Mouse (Mus musculus) embryonic facial prominence, embryonic 15.5 days (tissue): ENCODE measurements around the gene AA986860. TPM values are rescaled to one million over a fixed set of nuclear protein-coding genes. Genes with fewer than 3 reads are reported as not detected.

Experiments used
- ATAC-seq: fragments of 200-750 bp; cut with Nextera tagmentation; 2 replicates; pipeline ENCODE4 v1.8.0; 2017; ENCODE audit warnings: low read depth, moderate TSS enrichment; ENCODE audit not compliant: insufficient number of reproducible peaks, low FRiP score, low TSS enrichment
- H3K27ac ChIP-seq: fragments of 300-500 bp; sonication (generic); replicated peaks from 2 replicates; pipeline ENCODE4 v1.5.1; 2015; ENCODE audit warnings: mild to moderate bottlenecking, inconsistent platforms
- H3K27me3 ChIP-seq: fragments of 300-500 bp; sonication (generic); 2 replicates; pipeline ENCODE4 v1.6.1; 2015; ENCODE audit warnings: inconsistent platforms
- H3K36me3 ChIP-seq: fragments of 300-500 bp; sonication (generic); 2 replicates; pipeline ENCODE4 v1.6.1; 2015; ENCODE audit warnings: mild to moderate bottlenecking, inconsistent platforms
- H3K4me1 ChIP-seq: fragments of 300-500 bp; sonication (generic); 2 replicates; pipeline ENCODE4 v1.6.1; 2015; ENCODE audit warnings: inconsistent platforms
- H3K4me2 ChIP-seq: fragments of 300-500 bp; sonication (generic); replicated peaks from 2 replicates; pipeline ENCODE4 v1.6.1; 2015; ENCODE audit warnings: mild to moderate bottlenecking, inconsistent platforms
- H3K4me3 ChIP-seq: fragments of 300-500 bp; sonication (generic); replicated peaks from 2 replicates; pipeline ENCODE4 v1.5.1; 2015; ENCODE audit warnings: mild to moderate bottlenecking, inconsistent platforms
- H3K9ac ChIP-seq: fragments of 300-500 bp; sonication (generic); 2 replicates; pipeline ENCODE4 v1.6.1; 2015; ENCODE audit warnings: inconsistent platforms
- H3K9me3 ChIP-seq: fragments of 300-500 bp; sonication (generic); replicated peaks from 2 replicates; pipeline ENCODE4 v1.6.1; 2016; ENCODE audit warnings: inconsistent platforms
- WGBS: fragments of 180-500 bp; shearing (Covaris S2); methylation state at CpG from one replicate; pipeline ENCODE4 v1.1.7; 2015; 5-methylcytosine and 5-hydroxymethylcytosine counted together
- polyA plus RNA-seq: library from polyadenylated mRNA; unstranded; fragments of >200 nt; fragmentation: Nextera tagmentation; extraction: Ambion mirVana; gene quantifications from 2 replicates; pipeline ENCODE4 v1.2.1, GENCODE M21; 2015

AA986860 gene
- polyA plus RNA-seq, 1 experiment from 2014 or later: 14.3 TPM

DNA sequence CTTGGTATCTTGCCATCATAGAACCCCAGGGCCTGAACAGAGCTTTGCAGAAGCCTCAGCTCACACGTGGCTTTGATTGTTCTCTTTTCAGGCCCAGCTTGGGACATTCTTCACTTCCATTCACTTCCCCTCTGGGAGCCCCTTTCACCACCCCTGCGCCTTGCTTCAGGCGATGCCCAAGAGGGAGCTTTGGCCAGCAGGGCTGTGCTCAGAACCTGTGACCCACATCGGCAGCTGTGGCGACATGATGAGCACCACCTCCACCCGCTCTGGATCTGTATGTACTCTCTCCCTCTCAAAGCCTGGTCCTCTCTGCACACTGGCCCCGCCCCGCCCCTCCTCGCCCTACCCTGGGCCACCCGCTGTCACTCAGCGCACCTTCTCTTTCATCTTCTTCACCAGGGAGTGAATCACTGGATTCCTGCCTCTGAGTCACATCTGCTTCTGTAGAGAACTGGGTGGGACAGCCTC is 5.7 kb downstream of the AA986860 start:
- H3K9ac ChIP-seq: no peak overlapping the region
- H3K4me2 ChIP-seq: no peak overlapping the region
- no peak overlapping the region for H3K27ac ChIP-seq
- 25% methylated on average over 11 of the region's 11 CpGs for WGBS
- ATAC-seq: no peak; the same call in 1 of the 2 replicates
- no peaks in the 10 kb centered on the region for H3K9me3 ChIP-seq
- no peaks in the 10 kb centered on the region for H3K36me3 ChIP-seq
- H3K27me3 ChIP-seq: no peaks in the 10 kb centered on the region
- peaks cover 4% of the 10 kb centered on the region; the same call in 1 of the 2 replicates for H3K4me1 ChIP-seq
- no peak overlapping the region for H3K4me3 ChIP-seq

DNA sequence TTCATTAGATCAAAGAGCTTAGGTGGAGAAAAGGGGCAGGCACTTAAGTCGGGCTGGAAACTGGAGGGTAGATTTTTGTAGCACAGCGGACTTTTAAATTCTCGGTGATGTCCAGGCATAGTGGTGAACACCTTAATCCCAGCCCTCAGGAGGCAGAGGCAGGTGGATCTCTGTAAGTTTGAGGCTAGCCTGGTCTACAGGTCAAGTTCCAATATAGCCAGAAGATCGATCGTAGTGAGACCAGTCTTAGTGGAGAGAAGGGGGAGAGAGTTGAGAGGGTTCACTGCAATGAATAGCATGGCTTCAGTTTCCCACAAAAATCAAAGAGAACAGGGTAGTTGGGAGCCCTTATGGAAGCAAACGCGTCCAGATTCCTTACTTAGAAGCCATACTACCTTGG is 6.1 kb downstream of the AA986860 start:
- no peaks in the 10 kb centered on the region for H3K9me3 ChIP-seq
- H3K27ac ChIP-seq: no peak overlapping the region
- H3K27me3 ChIP-seq: no peaks in the 10 kb centered on the region
- no peak overlapping the region for H3K9ac ChIP-seq
- ATAC-seq: no peak
- WGBS: 85% methylated on average over 7 of the region's 7 CpGs
- no peak overlapping the region for H3K4me2 ChIP-seq
- peaks cover 4% of the 10 kb centered on the region; the same call in 1 of the 2 replicates for H3K4me1 ChIP-seq
- no peak overlapping the region for H3K4me3 ChIP-seq
- no peaks in the 10 kb centered on the region for H3K36me3 ChIP-seq

DNA sequence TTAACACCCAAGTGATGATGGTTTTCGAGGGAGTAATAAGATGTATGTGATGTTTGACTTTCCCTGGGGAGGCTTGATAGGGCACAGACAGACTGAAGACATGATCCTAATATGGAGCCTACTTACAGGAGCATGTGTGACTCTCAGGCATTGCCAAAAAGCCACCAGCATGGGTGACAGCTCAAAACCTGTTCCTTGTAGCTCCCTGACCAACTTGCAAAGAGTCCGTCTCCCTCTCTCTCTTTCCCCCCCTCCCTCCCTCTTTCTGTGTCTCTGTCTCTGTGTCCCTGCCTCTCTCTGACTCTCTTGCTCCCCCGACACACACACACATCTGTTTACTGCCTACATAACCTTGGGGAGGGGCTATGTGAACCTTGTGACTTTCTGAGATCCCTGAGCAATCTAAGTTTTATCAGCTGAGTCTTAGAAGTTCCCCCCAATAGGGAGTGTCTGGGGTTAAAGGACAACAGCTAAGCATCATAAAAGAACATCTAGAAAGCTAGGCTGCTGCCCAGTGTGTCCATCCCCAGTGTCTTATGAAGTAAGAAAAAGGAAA is 6.9 kb downstream of the AA986860 start:
- Histone ChIP-seq H3K4me1 (peaks cover 4% of the 10 kb centered on the region; the same call in 1 of the 2 replicates), H3K9ac (no peak overlapping the region), H3K4me3 (no peak overlapping the region), H3K27ac (no peak overlapping the region), H3K36me3 (no peaks in the 10 kb centered on the region), H3K27me3 (no peaks in the 10 kb centered on the region), H3K4me2 (no peak overlapping the region), H3K9me3 (no peaks in the 10 kb centered on the region)
- 76% methylated on average over 3 of the region's 3 CpGs for WGBS
- ATAC-seq: no peak

DNA sequence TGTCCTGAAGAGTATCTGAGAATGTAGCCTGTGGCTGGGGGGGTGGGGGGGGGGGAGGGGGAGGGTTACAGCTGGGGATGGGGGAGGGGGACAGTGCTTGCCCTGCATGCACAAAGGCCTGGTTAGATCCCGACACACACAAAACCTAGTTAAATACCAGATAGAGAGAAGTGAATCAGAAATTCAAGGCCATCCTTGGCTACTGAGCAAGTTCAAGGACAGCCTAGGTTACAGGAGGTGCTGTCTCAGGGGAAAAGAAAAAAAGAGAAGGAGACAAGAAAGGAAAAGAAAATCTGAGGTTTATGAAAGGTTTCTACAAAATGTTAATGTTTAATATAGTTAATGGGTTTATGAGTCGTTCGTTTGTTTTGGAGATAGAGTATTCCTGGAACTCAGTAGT is 7.9 kb downstream of the AA986860 start:
- no peaks in the 10 kb centered on the region for H3K36me3 ChIP-seq
- no peaks in the 10 kb centered on the region for H3K27me3 ChIP-seq
- H3K4me2 ChIP-seq: no peak overlapping the region
- H3K4me1 ChIP-seq: peaks cover 4% of the 10 kb centered on the region; the same call in 1 of the 2 replicates
- H3K4me3 ChIP-seq: no peak overlapping the region
- no peak for ATAC-seq
- whole genome bisulfite sequencing: 77% methylated on average over 3 of the region's 3 CpGs
- no peaks in the 10 kb centered on the region for H3K9me3 ChIP-seq
- no peak overlapping the region for H3K27ac ChIP-seq
- H3K9ac ChIP-seq: no peak overlapping the region

DNA sequence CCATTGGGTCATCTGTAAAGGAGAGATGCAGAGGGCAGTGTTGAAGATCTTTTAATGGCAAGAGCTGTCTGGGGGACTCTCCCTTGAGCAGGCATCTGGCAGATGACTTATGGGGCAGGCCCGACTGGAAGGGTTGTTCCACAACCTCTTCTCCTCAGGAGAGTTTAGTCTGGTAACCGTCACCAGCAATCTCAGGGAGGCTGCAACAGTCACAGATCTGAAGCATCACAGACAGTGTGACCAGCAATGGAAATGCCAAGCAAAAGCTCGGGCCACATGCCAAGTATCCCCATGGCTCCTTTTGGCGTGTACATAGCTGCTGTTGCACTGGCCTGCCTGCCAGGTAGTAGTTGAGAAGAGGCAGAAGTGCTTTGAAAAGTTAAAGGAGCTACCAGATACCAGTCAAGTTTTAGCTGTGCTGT is 8.5 kb downstream of the AA986860 start:
- no peak for ATAC-seq
- WGBS: 72% methylated on average over 4 of the region's 4 CpGs
- Histone ChIP-seq H3K9me3 (no peaks in the 10 kb centered on the region), H3K36me3 (no peaks in the 10 kb centered on the region), H3K4me2 (no peak overlapping the region), H3K27ac (no peak overlapping the region; the same call in 1 of the 2 replicates), H3K4me1 (peaks cover 4% of the 10 kb centered on the region; the same call in 1 of the 2 replicates), H3K4me3 (no peak overlapping the region), H3K9ac (no peak overlapping the region), H3K27me3 (no peaks in the 10 kb centered on the region)

DNA sequence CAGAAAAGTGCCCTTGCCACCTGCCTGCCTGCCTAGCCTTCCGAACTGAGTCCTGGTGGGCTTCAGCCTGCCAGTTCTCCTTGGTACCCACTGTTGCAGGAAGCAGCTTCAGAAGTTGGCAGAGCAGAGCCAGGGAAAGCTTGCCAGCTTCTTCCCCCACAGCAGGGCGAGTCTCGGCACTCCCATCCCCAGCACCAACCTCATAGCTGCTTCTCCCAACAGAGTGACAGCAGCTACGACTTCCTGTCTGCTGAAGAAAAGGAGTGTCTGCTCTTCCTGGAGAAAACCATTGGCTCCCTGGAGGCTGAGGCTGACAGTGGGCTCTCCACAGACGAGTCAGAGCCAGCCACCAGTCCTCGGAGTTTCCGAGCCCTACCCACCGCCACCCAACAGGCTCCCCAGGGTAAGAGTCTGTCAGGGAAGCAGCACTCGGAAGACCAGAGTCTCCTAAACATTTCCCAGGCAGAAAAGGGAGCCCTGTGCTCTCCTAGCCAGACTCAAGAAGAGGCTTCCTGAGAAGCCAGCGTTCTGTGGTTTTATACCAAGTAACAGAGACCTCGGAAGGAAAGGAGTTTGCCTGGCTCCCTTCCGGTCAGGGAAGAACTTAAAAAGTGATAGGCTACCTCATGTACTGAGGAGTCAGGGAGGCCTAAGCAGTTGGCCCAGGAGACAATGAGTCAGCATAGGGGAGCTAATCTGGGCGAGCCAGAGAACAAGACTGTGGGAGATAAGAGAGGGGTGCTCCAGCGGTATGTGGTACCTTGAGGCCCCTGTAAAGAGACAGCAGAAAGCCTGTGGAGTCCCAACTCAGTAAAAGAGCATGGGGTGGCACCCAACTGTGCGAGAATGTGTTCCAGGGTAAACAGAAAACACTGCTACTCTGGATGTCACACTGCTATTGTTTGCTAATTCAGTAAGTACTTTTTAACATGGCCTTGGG is 9.3 kb downstream of the AA986860 start:
- no peak for ATAC-seq
- Histone ChIP-seq H3K36me3 (no peaks in the 10 kb centered on the region), H3K4me3 (no peak overlapping the region), H3K27ac (peak overlapping the region; percentile 12; the same call in 1 of the 2 replicates), H3K27me3 (no peaks in the 10 kb centered on the region), H3K9ac (no peak overlapping the region), H3K4me2 (0 out of 2 replicates have a peak overlapping the region, but pooled peaks have one; percentile 3), H3K9me3 (no peaks in the 10 kb centered on the region), H3K4me1 (peaks cover 4% of the 10 kb centered on the region; the same call in 1 of the 2 replicates)
- 39% methylated on average over 15 of the region's 15 CpGs for whole genome bisulfite sequencing

DNA sequence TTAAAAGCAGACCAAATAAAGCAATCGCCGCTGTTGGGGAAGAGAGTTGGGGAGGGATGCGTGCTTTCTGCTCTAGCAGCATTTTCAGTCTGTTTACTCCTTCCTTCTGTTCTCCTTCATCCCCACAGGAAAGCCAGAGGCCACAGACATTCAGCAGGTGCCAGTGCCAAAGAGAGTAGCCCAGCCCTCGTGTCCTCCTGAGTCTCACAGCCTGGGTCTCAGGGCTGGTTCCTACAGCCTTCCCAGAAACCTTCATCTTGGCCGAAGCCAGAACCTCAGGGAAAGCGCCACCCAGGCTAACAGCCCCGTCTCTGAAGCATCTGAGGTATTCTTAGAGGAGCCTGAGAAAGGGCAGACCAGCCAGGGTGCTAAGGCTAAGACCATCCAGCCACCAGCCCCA is 10.4 kb downstream of the AA986860 start:
- no peaks in the 10 kb centered on the region for H3K36me3 ChIP-seq
- no peaks in the 10 kb centered on the region for H3K27me3 ChIP-seq
- no peak overlapping the region for H3K9ac ChIP-seq
- peaks cover 4% of the 10 kb centered on the region; the same call in 1 of the 2 replicates for H3K4me1 ChIP-seq
- no peak overlapping the region for H3K27ac ChIP-seq
- H3K4me2 ChIP-seq: no peak overlapping the region
- 88% methylated on average over 7 of the region's 7 CpGs for WGBS
- no peaks in the 10 kb centered on the region for H3K9me3 ChIP-seq
- ATAC-seq: no peak
- no peak overlapping the region for H3K4me3 ChIP-seq

DNA sequence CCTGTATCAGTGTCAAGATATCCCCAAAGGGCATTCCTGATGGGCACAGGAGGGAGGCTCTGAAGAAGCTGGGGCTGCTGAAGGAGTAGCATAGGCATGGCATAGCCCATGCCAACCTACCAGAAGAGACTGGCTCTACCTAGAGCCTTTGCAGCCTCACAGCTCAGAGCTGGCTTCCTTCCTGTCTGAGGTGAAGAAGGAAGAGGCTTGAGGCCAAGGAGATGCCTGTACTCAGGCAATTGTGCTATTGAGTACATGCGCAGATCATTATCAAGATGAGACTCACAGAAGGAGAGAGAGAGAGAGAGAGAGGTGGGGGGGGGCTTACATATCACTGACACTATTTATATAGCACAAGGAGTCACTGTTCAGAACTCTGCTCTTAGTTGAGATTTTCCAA is 12.0 kb downstream of the AA986860 start:
- H3K9me3 ChIP-seq: no peaks in the 10 kb centered on the region
- H3K4me3 ChIP-seq: no peak overlapping the region
- H3K4me1 ChIP-seq: peaks cover 4% of the 10 kb centered on the region; the same call in 1 of the 2 replicates
- H3K36me3 ChIP-seq: no peaks in the 10 kb centered on the region
- no peak for ATAC-seq
- H3K9ac ChIP-seq: no peak overlapping the region
- WGBS: 82% methylated on average over 1 of the region's 1 CpGs
- H3K4me2 ChIP-seq: no peak overlapping the region
- no peak overlapping the region for H3K27ac ChIP-seq
- H3K27me3 ChIP-seq: no peaks in the 10 kb centered on the region

DNA sequence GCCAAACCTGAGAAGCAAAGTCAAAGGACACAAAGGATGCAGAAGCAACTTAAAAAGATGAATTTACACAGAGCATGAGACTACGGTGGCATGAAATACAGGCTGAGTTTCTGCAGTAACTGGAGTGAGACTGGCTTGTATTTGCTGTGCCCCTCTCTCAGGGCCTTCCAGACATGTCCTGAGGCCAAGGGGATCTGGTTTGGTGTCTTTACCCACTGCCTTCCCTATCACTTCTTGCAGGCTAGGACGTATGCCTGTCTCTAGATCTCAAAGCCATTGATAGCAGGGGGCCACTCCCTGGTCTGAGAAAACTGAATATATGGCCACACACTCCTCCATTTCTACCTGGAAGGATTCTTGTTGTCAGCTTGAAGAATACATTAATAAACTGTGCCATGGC is 12.4 kb downstream of the AA986860 start:
- ATAC-seq: no peak

DNA sequence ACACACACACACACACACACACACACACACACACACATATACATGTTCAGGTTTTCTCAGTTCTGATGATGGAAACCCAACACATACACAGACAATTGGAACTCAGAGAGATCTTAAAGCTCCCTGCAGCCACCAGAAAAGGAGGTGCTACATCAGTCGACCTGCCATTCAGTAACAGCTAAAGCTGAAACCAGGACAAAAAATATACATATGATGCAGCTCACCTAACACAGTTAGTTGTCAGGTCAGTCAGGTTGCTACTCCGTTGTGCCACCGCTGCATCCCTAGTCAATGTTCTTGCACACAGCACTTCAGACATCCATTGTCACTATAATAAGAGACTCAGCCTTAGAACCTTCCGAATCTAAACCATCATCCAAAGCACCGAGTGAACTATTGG is 13.2 kb downstream of the AA986860 start:
- Histone ChIP-seq H3K4me3 (no peak overlapping the region), H3K27ac (no peak overlapping the region), H3K4me2 (no peak overlapping the region), H3K27me3 (no peaks in the 10 kb centered on the region), H3K9me3 (no peaks in the 10 kb centered on the region), H3K36me3 (no peaks in the 10 kb centered on the region), H3K9ac (no peak overlapping the region), H3K4me1 (peaks cover 4% of the 10 kb centered on the region; the same call in 1 of the 2 replicates)
- no peak for ATAC-seq
- 81% methylated on average over 5 of the region's 5 CpGs for WGBS

More for the DNA sequence above, 12.4 kb downstream of the AA986860 start:
- no peak overlapping the region for H3K9ac ChIP-seq
- no peak overlapping the region for H3K4me3 ChIP-seq
- no peak overlapping the region for H3K4me2 ChIP-seq
- H3K36me3 ChIP-seq: no peaks in the 10 kb centered on the region
- peaks cover 4% of the 10 kb centered on the region; the same call in 1 of the 2 replicates for H3K4me1 ChIP-seq
- no peaks in the 10 kb centered on the region for H3K27me3 ChIP-seq
- H3K9me3 ChIP-seq: no peaks in the 10 kb centered on the region
- 51% methylated on average over 2 of the region's 2 CpGs for WGBS
- no peak overlapping the region for H3K27ac ChIP-seq

DNA sequence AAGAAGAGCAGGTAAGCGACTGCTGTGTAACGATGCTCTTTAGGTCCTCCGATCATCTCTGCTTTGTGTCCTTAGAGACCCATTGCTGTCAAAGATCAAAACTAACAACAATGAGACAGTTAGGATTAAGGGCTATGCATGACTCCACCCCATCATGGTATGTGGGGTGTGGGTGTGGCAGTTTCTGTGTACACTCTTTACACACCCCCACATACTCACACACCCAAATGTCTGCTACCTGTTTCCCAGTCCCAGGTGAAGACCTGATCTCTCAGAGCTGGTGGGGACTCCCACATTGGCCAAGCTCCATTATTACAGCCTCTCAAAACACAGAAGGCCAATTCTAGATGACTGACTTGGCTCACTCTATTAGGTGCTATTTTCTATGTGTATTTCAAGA is 13.8 kb downstream of the AA986860 start:
- ATAC-seq: no peak
- 87% methylated on average over 3 of the region's 3 CpGs for WGBS
- Histone ChIP-seq H3K27me3 (no peaks in the 10 kb centered on the region), H3K9ac (no peak overlapping the region), H3K27ac (no peak overlapping the region), H3K36me3 (no peaks in the 10 kb centered on the region), H3K9me3 (no peaks in the 10 kb centered on the region), H3K4me1 (peaks cover 4% of the 10 kb centered on the region; the same call in 1 of the 2 replicates), H3K4me2 (no peak overlapping the region), H3K4me3 (no peak overlapping the region)
